Mouse (Mus musculus) megakaryocyte progenitor cell, adult 5-6 weeks (primary cell): ENCODE data around the gene Rgl1. TPM values are rescaled to one million over a fixed set of nuclear protein-coding genes. Genes with fewer than 3 reads are reported as not detected.

Experiments used
- ATAC-seq: replicated peaks from 2 replicates; pipeline ENCODE4 v1.8.0; 2016; ENCODE audit warnings: mild to moderate bottlenecking, moderate TSS enrichment, inconsistent platforms; ENCODE audit not compliant: poor library complexity
- total RNA-seq, 2 experiments: library from RNA; stranded (forward) in 1 of 2; stranded (reverse) in 1 of 2; fragments of 157-497, 149-512 nt in 1 of 2; fragments of 200-1000 nt in 1 of 2; gene quantifications; 2 replicates each; pipeline versions ENCODE4 v1.2.3 to v1.2.4; 2015 to 2017

The Rgl1 gene
- total RNA-seq (2015) (1.3 and 1.6 TPM in 2 replicates), total RNA-seq (2017) (1.4 and 2.7 TPM in 2 replicates)

GRCm38 (mm10) chr1:152766032-152766772 is at the start of gene Rgl1, which contains the start of gene Arpc5:
Gene Rgl1 (minus strand): TSS chr1:152766351.
Gene Arpc5 (plus strand): TSS chr1:152766542.
- ATAC-seq, result peak; percentile 89

- peak; percentile 86 for ATAC-seq
These were observed 49.1 kb upstream of the Rgl1 start for GRCm38 (mm10) chr1:152815265-152815701.

GRCm38 (mm10) chr1:152810533-152811439 is 44.6 kb upstream of the Rgl1 start:
- ATAC-seq, result peak; percentile 46

- no peak for ATAC-seq
These were observed 43.5 kb upstream of the Rgl1 start for GRCm38 (mm10) chr1:152809541-152810252.

- peak; percentile 8; the same call in 1 of the 2 replicates for ATAC-seq
These were observed 42.2 kb upstream of the Rgl1 start for GRCm38 (mm10) chr1:152808392-152808680.

GRCm38 (mm10) chr1:152807619-152808391 is 41.7 kb upstream of the Rgl1 start:
- ATAC-seq, result peak; percentile 79

- ATAC-seq, result peak; percentile 38
These were observed 38.8 kb upstream of the Rgl1 start for GRCm38 (mm10) chr1:152804907-152805306.

- no peak for ATAC-seq
These were observed 34.6 kb upstream of the Rgl1 start for GRCm38 (mm10) chr1:152800633-152801176.

GRCm38 (mm10) chr1:152799897-152800296 is 33.7 kb upstream of the Rgl1 start, which contains the start of gene Ncf2:
Gene Ncf2 (plus strand): TSS chr1:152800194.
- peak; percentile 49; the same call in 1 of the 2 replicates for ATAC-seq

GRCm38 (mm10) chr1:152798125-152798524 is 32.0 kb upstream of the Rgl1 start:
- ATAC-seq, result peak; percentile 91

- peak; percentile 43 for ATAC-seq
These were observed 30.6 kb upstream of the Rgl1 start for GRCm38 (mm10) chr1:152796683-152797263.

- peak; percentile 56 for ATAC-seq
These were observed 29.6 kb upstream of the Rgl1 start for GRCm38 (mm10) chr1:152795688-152796255.

GRCm38 (mm10) chr1:152793495-152794130 is 27.5 kb upstream of the Rgl1 start:
- ATAC-seq, result no peak

- no peak for ATAC-seq
These were observed 26.8 kb upstream of the Rgl1 start for GRCm38 (mm10) chr1:152792736-152793494.

- no peak for ATAC-seq
These were observed 25.1 kb upstream of the Rgl1 start for GRCm38 (mm10) chr1:152791269-152791668.

GRCm38 (mm10) chr1:152790821-152791220 is 24.7 kb upstream of the Rgl1 start:
- ATAC-seq, result no peak

- ATAC-seq, result peak; percentile 93
These were observed 24.1 kb upstream of the Rgl1 start for GRCm38 (mm10) chr1:152790254-152790653.

GRCm38 (mm10) chr1:152788121-152788660 is 22.0 kb upstream of the Rgl1 start:
- no peak for ATAC-seq
